Mouse (Mus musculus) forelimb bud, embryonic 11.5 days (tissue): ENCODE measurements at regions not wholly inside any gene's neighbourhood (a gene's known extent, or its start where the extent isn't known, plus 50 kb on each side); places are given as distances from the start of the nearest gene placed in this dataset.

Experiments
- DNase-seq: peaks from one replicate; pipeline ENCODE4 v3.0.0-alpha.2; 2012; ENCODE audit warnings: low read depth, low spot score

- DNase-seq: no peak
Measured at GRCm38 (mm10) chr8:96349503-96349902, 461.2 kb upstream of the Got2 start.

- DNase-seq: no peak
Measured at GRCm38 (mm10) chr8:96340702-96341101, 452.4 kb upstream of the Got2 start.

GRCm38 (mm10) chr8:96318367-96318766 is 430.0 kb upstream of the Got2 start:
- no peak for DNase-seq

- no peak for DNase-seq
Measured at GRCm38 (mm10) chr8:96308989-96309718, 420.8 kb upstream of the Got2 start.

GRCm38 (mm10) chr8:96296643-96297042 is 408.3 kb upstream of the Got2 start:
- no peak for DNase-seq

- peak; percentile 46 for DNase-seq
Measured at GRCm38 (mm10) chr8:96290740-96291139, 402.4 kb upstream of the Got2 start.

- DNase-seq: no peak
Measured at GRCm38 (mm10) chr8:96289519-96289918, 401.2 kb upstream of the Got2 start.

- DNase-seq: peak; percentile 17
Measured at GRCm38 (mm10) chr8:96288525-96288924, 400.2 kb upstream of the Got2 start.

GRCm38 (mm10) chr8:96277479-96278138 is 389.3 kb upstream of the Got2 start:
- DNase-seq: no peak

GRCm38 (mm10) chr8:96277058-96277457 is 388.7 kb upstream of the Got2 start:
- no peak for DNase-seq

GRCm38 (mm10) chr8:96256294-96256693 is 367.9 kb upstream of the Got2 start:
- no peak for DNase-seq

- no peak for DNase-seq
Measured at GRCm38 (mm10) chr8:96255811-96256210, 367.5 kb upstream of the Got2 start.

- DNase-seq: no peak
Measured at GRCm38 (mm10) chr8:96246017-96246416, 357.7 kb upstream of the Got2 start.

- no peak for DNase-seq
Measured at GRCm38 (mm10) chr8:96244549-96245152, 356.3 kb upstream of the Got2 start.

GRCm38 (mm10) chr8:96238406-96238805 is 350.1 kb upstream of the Got2 start:
- no peak for DNase-seq

- no peak for DNase-seq
Measured at GRCm38 (mm10) chr8:96237940-96238339, 349.6 kb upstream of the Got2 start.

- peak; percentile 61 for DNase-seq
Measured at GRCm38 (mm10) chr8:96230412-96230811, 342.1 kb upstream of the Got2 start.
